Mouse (Mus musculus) CH12.LX (cell line): Measurements from ENCODE around the gene Nup50.
A peak's percentile ranks its signal among the peaks of the same experiment; 100 is the strongest.

Source experiments
- BHLHE40 ChIP-seq: IDR thresholded peaks from 2 replicates; pipeline ENCODE4 v1.6.1; 2011; ENCODE audit warnings: mild to moderate bottlenecking, low read depth, low read length, improper control_type of control experiment
- CTCF ChIP-seq, 2 experiments: IDR thresholded peaks in 1 of 2; conservative IDR thresholded peaks in 1 of 2; 2 replicates each; pipeline ENCODE4 v1.5.1; 2011 to 2012; ENCODE audit warnings: low read depth in 2 of 2, low read length in 2 of 2, improper control_type of control experiment in 1 of 2, inconsistent platforms in 1 of 2, mild to moderate bottlenecking in 1 of 2, moderate library complexity in 1 of 2
- EP300 ChIP-seq: IDR thresholded peaks from 2 replicates; pipeline ENCODE4 v1.6.1; 2011; ENCODE audit warnings: low read length, improper control_type of control experiment
- ETS1 ChIP-seq: conservative IDR thresholded peaks from 2 replicates; pipeline ENCODE4 v1.6.1; 2012; ENCODE audit warnings: low read depth, mild to moderate bottlenecking, inconsistent platforms, low read length, improper control_type of control experiment, moderate library complexity
- HCFC1 ChIP-seq: IDR thresholded peaks from 2 replicates; pipeline ENCODE4 v1.6.1; 2012; ENCODE audit warnings: low read depth, mild to moderate bottlenecking, inconsistent platforms, low read length, improper control_type of control experiment
- KAT2A ChIP-seq: IDR thresholded peaks from 2 replicates; pipeline ENCODE4 v1.6.1; 2012; ENCODE audit warnings: low read length, improper control_type of control experiment, inconsistent platforms; ENCODE audit not compliant: insufficient replicate concordance
- MAX ChIP-seq: IDR thresholded peaks from 2 replicates; pipeline ENCODE4 v1.6.1; 2011; ENCODE audit warnings: low read length, improper control_type of control experiment
- MAZ ChIP-seq: IDR thresholded peaks from 2 replicates; pipeline ENCODE4 v1.6.1; 2012; ENCODE audit warnings: low read depth, mild to moderate bottlenecking, inconsistent platforms, low read length, improper control_type of control experiment, moderate library complexity
- MEF2A ChIP-seq: IDR thresholded peaks from 2 replicates; pipeline ENCODE4 v1.6.1; 2014; ENCODE audit warnings: low read depth, mild to moderate bottlenecking, inconsistent platforms, low read length, improper control_type of control experiment, borderline replicate concordance
- NELFE ChIP-seq: IDR thresholded peaks from 2 replicates; pipeline ENCODE4 v1.6.1; 2011; ENCODE audit warnings: low read depth, low read length, improper control_type of control experiment
- POLR2A ChIP-seq: IDR thresholded peaks from 2 replicates; pipeline ENCODE4 v1.6.1; 2011; ENCODE audit warnings: low read depth, mild to moderate bottlenecking, improper control_type of control experiment, low read length
- USF1 ChIP-seq: IDR thresholded peaks from 2 replicates; pipeline ENCODE4 v1.6.1; 2014; ENCODE audit warnings: low read depth, mild to moderate bottlenecking, inconsistent platforms, low read length, improper control_type of control experiment
- ZKSCAN1 ChIP-seq: IDR thresholded peaks from 2 replicates; pipeline ENCODE4 v1.6.1; 2012; ENCODE audit warnings: low read depth, inconsistent platforms, low read length, improper control_type of control experiment, borderline replicate concordance
- ZMIZ1 ChIP-seq: IDR thresholded peaks from 2 replicates; pipeline ENCODE4 v1.6.1; 2012; ENCODE audit warnings: low read depth, mild to moderate bottlenecking, inconsistent platforms, low read length, improper control_type of control experiment

GRCm38 (mm10) chr15:84923508-84924181 lies 434 bp downstream of the Nup50 start:
- no peak for TF ChIP-seq CTCF (conservative IDR thresholded peaks at IDR 0.05 in 1 of 2, IDR thresholded peaks at IDR 0.05 in 1 of 2; ENCODE audit: low read depth in 2 of 2, low read length in 2 of 2)
- no peak for TF ChIP-seq ZKSCAN1
- peak; percentile 5; the same call in 1 of the 2 replicates for TF ChIP-seq MEF2A
- no peak for TF ChIP-seq POLR2A
- no peak for TF ChIP-seq NELFE
- no peak for TF ChIP-seq MAZ
- no peak for TF ChIP-seq KAT2A
- no peak for TF ChIP-seq EP300
- TF ChIP-seq USF1 = no peak
- 0 out of 2 replicates have a peak, but pooled peaks have one; percentile 39 for TF ChIP-seq BHLHE40
- no peak for TF ChIP-seq MAX
- TF ChIP-seq HCFC1 = no peak; the same call in 1 of the 2 replicates
- no peak for TF ChIP-seq ETS1
- no peak for TF ChIP-seq ZMIZ1
